Mouse (Mus musculus) liver, embryonic 14.5 days (tissue): ENCODE data around the gene Atp2c2.

Experiments
- CTCF ChIP-seq: IDR thresholded peaks from 2 replicates; pipeline ENCODE4 v1.5.1; 2016; ENCODE audit warnings: antibody characterized with exemption, low read depth, control low read depth
- EP300 ChIP-seq: IDR thresholded peaks from 2 replicates; pipeline ENCODE4 v1.6.1; 2016; ENCODE audit warnings: antibody characterized with exemption, low read depth

- TF ChIP-seq CTCF (no peak), EP300 (no peak)
These were observed 78.0 kb downstream of the Atp2c2 start for GRCm38 (mm10) chr8:119777765-119778164.
